Mouse (Mus musculus) liver, embryonic 11.5 days (tissue): Measurements from ENCODE around the gene Abcb10. TPM values are rescaled to one million over a fixed set of nuclear protein-coding genes. Genes with fewer than 3 reads are reported as not detected.

ENCODE experiments used
- ATAC-seq: fragments of 200-750 bp; cut with Nextera tagmentation; replicated peaks from 2 replicates; pipeline ENCODE4 v1.8.0; 2017; ENCODE audit warnings: moderate number of reproducible peaks, mild to moderate bottlenecking, moderate TSS enrichment, moderate library complexity; ENCODE audit not compliant: low FRiP score
- DNase-seq: peaks from one replicate; pipeline ENCODE4 v3.0.0-alpha.2; 2017; ENCODE audit warnings: low spot score
- H3K27ac ChIP-seq: fragments of 300-500 bp; sonication (generic); 2 replicates; pipeline ENCODE4 v1.5.1; 2014; ENCODE audit warnings: mild to moderate bottlenecking, low read depth, low read length, control low read depth
- H3K27me3 ChIP-seq: fragments of 300-500 bp; sonication (generic); replicated peaks from 2 replicates; pipeline ENCODE4 v1.6.1; 2014; ENCODE audit warnings: low read length, mixed read lengths; ENCODE audit not compliant: control insufficient read depth, insufficient read depth
- H3K36me3 ChIP-seq: fragments of 300-500 bp; sonication (generic); 2 replicates; pipeline ENCODE4 v1.6.1; 2014; ENCODE audit warnings: mild to moderate bottlenecking, low read length, moderate library complexity, mixed read lengths; ENCODE audit not compliant: control insufficient read depth, insufficient read depth
- H3K4me1 ChIP-seq: fragments of 300-500 bp; sonication (generic); replicated peaks from 2 replicates; pipeline ENCODE4 v1.6.1; 2014; ENCODE audit warnings: low read length, mixed read lengths; ENCODE audit not compliant: control insufficient read depth, insufficient read depth
- H3K4me2 ChIP-seq: fragments of 300-500 bp; sonication (generic); 2 replicates; pipeline ENCODE4 v1.6.1; 2014; ENCODE audit warnings: mild to moderate bottlenecking, control low read depth, moderate library complexity
- H3K4me3 ChIP-seq: fragments of 300-500 bp; sonication (generic); 2 replicates; pipeline ENCODE4 v1.5.1; 2014; ENCODE audit warnings: low read depth, low read length, control low read depth
- H3K9ac ChIP-seq: fragments of 300-500 bp; sonication (generic); 2 replicates; pipeline ENCODE4 v1.6.1; 2014; ENCODE audit warnings: low read depth, low read length, control low read depth
- H3K9me3 ChIP-seq: fragments of 300-500 bp; sonication (generic); 2 replicates; pipeline ENCODE4 v1.6.1; 2016; ENCODE audit warnings: low read length, inconsistent platforms, mixed read lengths; ENCODE audit not compliant: control insufficient read depth
- WGBS: fragments of 180-500 bp; shearing (Covaris S2); extraction: QIAGEN DNeasy Blood & Tissue Kit; methylation state at CpG from one replicate; pipeline ENCODE4 v1.1.7; 2014; 5-methylcytosine and 5-hydroxymethylcytosine counted together
- microRNA counts: library from miRNA; unstranded; fragments of <30 nt; microRNA quantifications from one replicate; lab custom pipeline; 2015
- microRNA-seq: library from miRNA; unstranded; fragments of <30 nt; microRNA quantifications from one replicate; pipeline ENCODE4, GENCODE M21; 2017; ENCODE audit warnings: borderline number of aligned reads
- polyA plus RNA-seq: library from polyadenylated mRNA; unstranded; fragments of >200 nt; fragmentation: Nextera tagmentation; extraction: Ambion mirVana; gene quantifications from 2 replicates; pipeline ENCODE4 v1.2.1, GENCODE M21; 2014

Gene Abcb10
- polyA plus RNA-seq, 1 experiment from 2014 or later, result 115 TPM

DNA sequence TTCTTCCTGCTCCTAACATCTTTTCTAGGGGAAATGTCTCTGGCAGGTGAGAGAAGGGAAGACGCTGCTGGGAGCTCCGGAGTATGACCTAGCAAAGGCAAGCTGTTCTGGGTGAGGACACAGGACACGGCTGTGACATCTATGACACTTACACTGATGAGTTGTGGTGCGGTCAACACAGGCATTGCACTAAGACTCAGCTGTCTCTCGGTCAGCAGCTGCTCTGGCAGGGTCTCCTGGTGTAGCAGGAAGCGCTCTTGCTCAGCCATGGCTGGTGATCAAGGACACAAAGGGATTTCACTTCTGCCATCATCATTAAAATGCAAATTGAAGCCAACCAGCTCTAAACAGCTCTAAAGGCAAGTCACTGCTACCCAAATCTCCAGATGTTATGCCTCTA lies 75.3 kb downstream of the Abcb10 start:
- no peaks in the 10 kb centered on the region for H3K9me3 ChIP-seq
- no peak overlapping the region for H3K27ac ChIP-seq
- ATAC-seq (no peak), DNase-seq (no peak)
- no peak overlapping the region for H3K4me3 ChIP-seq
- H3K36me3 ChIP-seq, result peaks cover 58% of the 10 kb centered on the region
- H3K27me3 ChIP-seq, result no peaks in the 10 kb centered on the region
- no peak overlapping the region for H3K9ac ChIP-seq
- H3K4me1 ChIP-seq, result no peaks in the 10 kb centered on the region
- no peak overlapping the region for H3K4me2 ChIP-seq
- 93% methylated on average over 6 of the region's 6 CpGs for WGBS

GRCm38 (mm10) chr8:123902653-123903052 lies 80.3 kb downstream of the Abcb10 start:
- no peaks in the 10 kb centered on the region for H3K9me3 ChIP-seq
- ATAC-seq, result no peak
- no peak overlapping the region for H3K9ac ChIP-seq
- no peak overlapping the region for H3K4me3 ChIP-seq
- no peak for DNase-seq
- H3K36me3 ChIP-seq, result peaks cover 41% of the 10 kb centered on the region
- 89% methylated on average over 7 of the region's 7 CpGs for WGBS
- no peaks in the 10 kb centered on the region for H3K27me3 ChIP-seq
- no peaks in the 10 kb centered on the region for H3K4me1 ChIP-seq
- H3K27ac ChIP-seq, result no peak overlapping the region
- H3K4me2 ChIP-seq, result no peak overlapping the region

MicroRNAs encoded within 50 kb of the gene (microRNA counts, 519-probe panel; counts per million panel counts)
- microRNA mmu-miR-1967 (lab: Ali Mortazavi, UCI), result not detected

Small RNA genes lying within 50 kb of the gene (microRNA-seq; reads per million reads assigned to microRNA genes)
- not detected for gene Mir1967

Other genes with a start within 250 kb of the Abcb10 start
- 61.8 and 65.9 TPM in 2 replicates for gene Rab4a, start 177.1 kb downstream of the Abcb10 start, polyA plus RNA-seq
- 4.6 and 5.2 TPM in 2 replicates for gene Ccsap, start 122.9 kb downstream of the Abcb10 start, polyA plus RNA-seq
- 2.5 and 6.7 TPM in 2 replicates for gene Acta1, start 88.4 kb downstream of the Abcb10 start, polyA plus RNA-seq
- 47.4 and 49.3 TPM in 2 replicates for gene Nup133, start 33.9 kb downstream of the Abcb10 start, polyA plus RNA-seq
- 62.5 and 67.4 TPM in 2 replicates for gene Taf5l, start 38.3 kb upstream of the Abcb10 start, polyA plus RNA-seq
- gene Urb2, start 38.4 kb upstream of the Abcb10 start, polyA plus RNA-seq, result 11.0 and 13.7 TPM in 2 replicates
- gene Galnt2, start 248.3 kb upstream of the Abcb10 start, polyA plus RNA-seq, result 46.6 and 48.6 TPM in 2 replicates